In genomic region chr15:36979159-36979487, GRCm38 (mm10) we compare ENCODE assay signal across 11 mouse cellular contexts. TPM values are rescaled to one million over a fixed set of nuclear protein-coding genes. Genes with fewer than 3 reads are reported as not detected.
DNase-seq lines count a peak whose midpoint lies in the region; ATAC-seq lines count a peak whose summit lies in the region.
"Had no signal": no experiment of that assay in that cellular context is flagged by ENCODE, and none has a peak within 500 bp of the region (broad histone marks: within the 10 kb centered on the region; RNA-seq: fewer than 3 reads in every experiment).

No protein-coding gene starts in this region.

- no peak overlapping the region for H3K9ac ChIP-seq in kidney, embryonic 14.5 days (ENCODE audit: low read depth, low read length)
- H3K9ac ChIP-seq in embryonic facial prominence, embryonic 13.5 days, result peak overlapping the region; percentile 55
- peak overlapping the region; percentile 59 for H3K9ac ChIP-seq in hindbrain, embryonic 16.5 days (ENCODE audit: low read depth, low read length)
- H3K9ac ChIP-seq in midbrain, embryonic 14.5 days (replicated peaks; ENCODE audit: low read length), result peak overlapping the region; percentile 57

- no peaks in the 10 kb centered on the region for H3K27me3 ChIP-seq in kidney, embryonic 14.5 days (ENCODE audit: control insufficient read depth, insufficient read depth, low read length)
- H3K27me3 ChIP-seq in embryonic facial prominence, embryonic 13.5 days, result no peaks in the 10 kb centered on the region
- H3K27me3 ChIP-seq in hindbrain, embryonic 16.5 days (replicated peaks; ENCODE audit: control insufficient read depth, insufficient read depth, low read length), result no peaks in the 10 kb centered on the region
- no peaks in the 10 kb centered on the region for H3K27me3 ChIP-seq in midbrain, embryonic 14.5 days (ENCODE audit: control insufficient read depth, insufficient read depth, low read length)

- peaks cover 17% of the 10 kb centered on the region for H3K4me1 ChIP-seq in kidney, embryonic 14.5 days (ENCODE audit: control insufficient read depth, insufficient read depth, low read length)
- peaks cover 32% of the 10 kb centered on the region for H3K4me1 ChIP-seq in embryonic facial prominence, embryonic 13.5 days
- H3K4me1 ChIP-seq in hindbrain, embryonic 16.5 days (ENCODE audit: control insufficient read depth, insufficient read depth, low read depth, low read length), result peaks cover 14% of the 10 kb centered on the region
- H3K4me1 ChIP-seq in midbrain, embryonic 14.5 days (ENCODE audit: control insufficient read depth, insufficient read depth, low read length), result peaks cover 16% of the 10 kb centered on the region

- H3K4me3 ChIP-seq in kidney, embryonic 14.5 days (ENCODE audit: low read length), result peak overlapping the region; percentile 34
- H3K4me3 ChIP-seq in embryonic facial prominence, embryonic 13.5 days, result peak overlapping the region; percentile 40; the same call in 1 of the 2 replicates
- peak overlapping the region; percentile 45 for H3K4me3 ChIP-seq in hindbrain, embryonic 16.5 days (ENCODE audit: low read length)
- H3K4me3 ChIP-seq in midbrain, embryonic 14.5 days (replicated peaks; ENCODE audit: low read depth, low read length), result peak overlapping the region; percentile 42

- WGBS in kidney, embryonic 14.5 days, result 33% methylated on average over 5 of the region's 5 CpGs
- WGBS in embryonic facial prominence, embryonic 13.5 days, result 37% methylated on average over 5 of the region's 5 CpGs
- WGBS in hindbrain, embryonic 16.5 days, result 16% methylated on average over 5 of the region's 5 CpGs
- WGBS in midbrain, embryonic 14.5 days, result 25% methylated on average over 5 of the region's 5 CpGs

- DNase-seq in kidney, postnatal 4 days, result no peak
- no peak for DNase-seq in midbrain, embryonic 14.5 days
- DNase-seq in ovary, postnatal 14 days (ENCODE audit: low spot score), result no peak
- DNase-seq in T-cell, adult 2 months (ENCODE audit: low spot score), result no peak
- no peak for DNase-seq in cerebellum, adult 9-11 months
- DNase-seq: gastrocnemius, postnatal 25 days had no signal

- peak overlapping the region; percentile 65 for H3K4me2 ChIP-seq in kidney, embryonic 14.5 days (replicated peaks; ENCODE audit: low read depth, low read length)
- peak overlapping the region; percentile 61 for H3K4me2 ChIP-seq in embryonic facial prominence, embryonic 13.5 days
- peak overlapping the region; percentile 73 for H3K4me2 ChIP-seq in hindbrain, embryonic 16.5 days (ENCODE audit: low read length)
- peak overlapping the region; percentile 62 for H3K4me2 ChIP-seq in midbrain, embryonic 14.5 days (ENCODE audit: low read length)

- H3K9me3 ChIP-seq in kidney, embryonic 14.5 days (ENCODE audit: control insufficient read depth, low read length), result no peaks in the 10 kb centered on the region
- H3K9me3 ChIP-seq in embryonic facial prominence, embryonic 13.5 days, result no peaks in the 10 kb centered on the region
- no peaks in the 10 kb centered on the region for H3K9me3 ChIP-seq in hindbrain, embryonic 16.5 days (ENCODE audit: control insufficient read depth, low read length)
- H3K9me3 ChIP-seq in midbrain, embryonic 14.5 days (ENCODE audit: control insufficient read depth, low read length), result no peaks in the 10 kb centered on the region
- H3K9me3 ChIP-seq: G1E had no signal

- H3K36me3 ChIP-seq in kidney, embryonic 14.5 days (ENCODE audit: control insufficient read depth, insufficient read depth, low read length), result no peaks in the 10 kb centered on the region
- H3K36me3 ChIP-seq in embryonic facial prominence, embryonic 13.5 days, result no peaks in the 10 kb centered on the region
- H3K36me3 ChIP-seq in hindbrain, embryonic 16.5 days (ENCODE audit: control insufficient read depth, insufficient read depth, low read length), result no peaks in the 10 kb centered on the region
- H3K36me3 ChIP-seq in midbrain, embryonic 14.5 days (ENCODE audit: control insufficient read depth, insufficient read depth, low read length), result no peaks in the 10 kb centered on the region

- ATAC-seq in kidney, embryonic 14.5 days (ENCODE audit: low FRiP score, low TSS enrichment), result no peak
- ATAC-seq in embryonic facial prominence, embryonic 13.5 days (ENCODE audit: insufficient number of reproducible peaks, insufficient read depth, low FRiP score, low TSS enrichment, low read depth), result no peak
- ATAC-seq in hindbrain, embryonic 16.5 days, result peak; percentile 38
- no peak for ATAC-seq in midbrain, embryonic 14.5 days (ENCODE audit: low FRiP score, low TSS enrichment)

- H3K27ac ChIP-seq in kidney, embryonic 14.5 days (ENCODE audit: low read depth, low read length), result no peak overlapping the region
- H3K27ac ChIP-seq in embryonic facial prominence, embryonic 13.5 days, result no peak overlapping the region
- peak overlapping the region; percentile 75 for H3K27ac ChIP-seq in hindbrain, embryonic 16.5 days (ENCODE audit: low read depth, low read length)
- peak overlapping the region; percentile 74 for H3K27ac ChIP-seq in midbrain, embryonic 14.5 days (replicated peaks; ENCODE audit: low read depth, low read length)
- H3K27ac ChIP-seq: macrophage had no signal

RNA-seq across cellular contexts. Expression of gene Zfp706, which starts 28.4 kb away (rescaled TPM):
- 344 and 424 TPM in 2 replicates for polyA plus RNA-seq in kidney, embryonic 14.5 days (2014; fragmentation: Nextera tagmentation; extraction: Ambion mirVana)
- 439 and 449 TPM in 2 replicates for polyA plus RNA-seq in embryonic facial prominence, embryonic 13.5 days (2015; fragmentation: Nextera tagmentation; extraction: Ambion mirVana)
- 433 and 435 TPM in 2 replicates for polyA plus RNA-seq in hindbrain, embryonic 16.5 days (2015; fragmentation: Nextera tagmentation; extraction: Ambion mirVana)
- polyA plus RNA-seq in midbrain, embryonic 14.5 days (2014; fragmentation: Nextera tagmentation; extraction: Ambion mirVana), result 416 and 455 TPM in 2 replicates

Comparison
In these comparisons a context has a peak if more than half of its experiments do, and no peak if none do; other contexts are left out.
1. H3K27ac ChIP-seq: peak in hindbrain, embryonic 16.5 days (single experiment) and midbrain, embryonic 14.5 days (single experiment); none in kidney, embryonic 14.5 days (single experiment) and embryonic facial prominence, embryonic 13.5 days (single experiment).
2. Peak in every context shown above with its lines, with median percentiles within 50 percentile points of each other: H3K4me2 ChIP-seq and H3K4me3 ChIP-seq.